Mouse (Mus musculus): ENCODE measurements around the gene Chst4. TPM values are rescaled to one million over a fixed set of nuclear protein-coding genes. Genes with fewer than 3 reads are reported as not detected.

The Chst4 gene
- total RNA-seq, 2 experiments from 2014 or later = 1.0 to 1.8 TPM

- no peak for DNase-seq
Measured at GRCm38 (mm10) chr8:110006312-110007023, 33.1 kb downstream of the Chst4 start.

GRCm38 (mm10) chr8:110004300-110004699 is 35.2 kb downstream of the Chst4 start:
- no peak for DNase-seq

GRCm38 (mm10) chr8:110002953-110003352 is 36.6 kb downstream of the Chst4 start:
- peak; percentile 33 to 63 for DNase-seq

- DNase-seq = no peak
Measured at GRCm38 (mm10) chr8:109999974-110000373, 39.6 kb downstream of the Chst4 start.

GRCm38 (mm10) chr8:109998066-109998465 is 41.5 kb downstream of the Chst4 start:
- no peak for DNase-seq

- no peak for DNase-seq
Measured at GRCm38 (mm10) chr8:109997381-109997780, 42.2 kb downstream of the Chst4 start.

- peak in 1 of 2 experiments; percentile 19 for DNase-seq
Measured at GRCm38 (mm10) chr8:109992951-109993350, 46.6 kb downstream of the Chst4 start.

GRCm38 (mm10) chr8:109992166-109992565 is 47.4 kb downstream of the Chst4 start:
- DNase-seq = no peak

GRCm38 (mm10) chr8:109990224-109990623 is 49.3 kb downstream of the Chst4 start, which contains the start of gene Tat:
Gene Tat, plus strand, starts transcription at chr8:109990437.
- DNase-seq = no peak

GRCm38 (mm10) chr8:109989151-109989550 is 50.4 kb downstream of the Chst4 start:
- DNase-seq = no peak

- DNase-seq = no peak
Measured at GRCm38 (mm10) chr8:109987776-109988175, 51.8 kb downstream of the Chst4 start.

GRCm38 (mm10) chr8:109986384-109986783 is 53.2 kb downstream of the Chst4 start:
- peak; percentile 33 to 52 for DNase-seq

- DNase-seq = peak; percentile 9 to 66
Measured at GRCm38 (mm10) chr8:109983944-109984343, 55.6 kb downstream of the Chst4 start.

GRCm38 (mm10) chr8:109982386-109983105 is 57.0 kb downstream of the Chst4 start:
- DNase-seq = no peak

GRCm38 (mm10) chr8:109979339-109979738 is 60.2 kb downstream of the Chst4 start:
- no peak for DNase-seq

Other genes with a start within 250 kb of the Chst4 start
- gene Phlpp2, start 171.2 kb downstream of the Chst4 start, total RNA-seq (2021) = 1 to 10 TPM; 9.5 to 9.8 TPM
- gene Marveld3, start 77.5 kb downstream of the Chst4 start, total RNA-seq (2021) = under 1 TPM in 1 of 2 experiments, not detected in 1; 0.17 TPM
- gene Tat, start 49.3 kb downstream of the Chst4 start, total RNA-seq (2021) = 1 to 10 TPM in 1 of 2 experiments, under 1 TPM in 1; 0.10 to 1.5 TPM
- 1 to 10 TPM; 6.3 to 8.9 TPM for gene Zfp612, start 40.0 kb upstream of the Chst4 start, total RNA-seq (2021)
- gene Gm21964, start 61.5 kb upstream of the Chst4 start, total RNA-seq (2021) = not detected
- gene Gm17720, start 63.0 kb upstream of the Chst4 start, total RNA-seq (2021) = not detected
- 1 to 10 TPM in 1 of 2 experiments, under 1 TPM in 1; 0.26 to 2.2 TPM for gene Calb2, start 128.5 kb upstream of the Chst4 start, total RNA-seq (2021)
- 10 to 100 TPM in 1 of 2 experiments, 1 to 10 TPM in 1; 9.8 to 11.6 TPM for gene Cmtr2, start 175.9 kb upstream of the Chst4 start, total RNA-seq (2021)
- gene Hydin, start 227.2 kb upstream of the Chst4 start, total RNA-seq (2021) = under 1 TPM; 0.07 to 0.36 TPM

All from adrenal gland, postnatal 36 days (tissue).